Mouse (Mus musculus) ES-Bruce4 (cell line): ENCODE results near the gene Gtf2e1.

Experiments used
- CTCF ChIP-seq: IDR thresholded peaks from one replicate; pipeline ENCODE4 v1.8.1; 2011; ENCODE audit warnings: low read depth, low read length
- POLR2A ChIP-seq: IDR thresholded peaks from one replicate; pipeline ENCODE4 v1.8.1; 2011; ENCODE audit warnings: low read length; ENCODE audit not compliant: insufficient read depth

GRCm38 (mm10) chr16:37514644-37515043, 24.9 kb downstream of the Gtf2e1 start:
- TF ChIP-seq POLR2A: no peak
- peak; percentile 3 for TF ChIP-seq CTCF
